Mouse (Mus musculus) stomach, embryonic 14.5 days (tissue): ENCODE data around the gene Zfp239. TPM values are rescaled to one million over a fixed set of nuclear protein-coding genes. Genes with fewer than 3 reads are reported as not detected.

Experiments used
- ATAC-seq: fragments of 200-750 bp; cut with Nextera tagmentation; 2 replicates; pipeline ENCODE4 v1.8.0; 2017; ENCODE audit warnings: low read depth, moderate TSS enrichment; ENCODE audit not compliant: insufficient number of reproducible peaks, insufficient read depth, low FRiP score
- H3K27ac ChIP-seq: fragments of 300-500 bp; sonication (generic); 2 replicates; pipeline ENCODE4 v1.5.1; 2014; ENCODE audit warnings: mild to moderate bottlenecking, low read length, moderate library complexity, mixed read lengths
- H3K27me3 ChIP-seq: fragments of 300-500 bp; sonication (generic); 2 replicates; pipeline ENCODE4 v1.6.1; 2014; ENCODE audit warnings: low read length, control low read depth, mixed read lengths; ENCODE audit not compliant: control insufficient read depth, insufficient read depth
- H3K36me3 ChIP-seq: fragments of 300-500 bp; sonication (generic); 2 replicates; pipeline ENCODE4 v1.6.1; 2014; ENCODE audit warnings: mild to moderate bottlenecking, control low read depth, low read length, moderate library complexity, mixed read lengths; ENCODE audit not compliant: control insufficient read depth, insufficient read depth
- H3K4me1 ChIP-seq: fragments of 300-500 bp; sonication (generic); 2 replicates; pipeline ENCODE4 v1.6.1; 2014; ENCODE audit warnings: low read length, control low read depth, mixed read lengths; ENCODE audit not compliant: control insufficient read depth, insufficient read depth
- H3K4me2 ChIP-seq: fragments of 300-500 bp; sonication (generic); replicated peaks from 2 replicates; pipeline ENCODE4 v1.6.1; 2014; ENCODE audit warnings: low read depth, low read length, control low read depth
- H3K4me3 ChIP-seq: fragments of 300-500 bp; sonication (generic); 2 replicates; pipeline ENCODE4 v1.5.1; 2014; ENCODE audit warnings: low read depth, low read length, control low read depth
- H3K9ac ChIP-seq: fragments of 300-500 bp; sonication (generic); replicated peaks from 2 replicates; pipeline ENCODE4 v1.6.1; 2014; ENCODE audit warnings: low read depth, mild to moderate bottlenecking, control low read depth, low read length, moderate library complexity, mixed read lengths
- H3K9me3 ChIP-seq: fragments of 300-500 bp; sonication (generic); 2 replicates; pipeline ENCODE4 v1.6.1; 2016; ENCODE audit warnings: low read depth, low read length, control low read depth; ENCODE audit not compliant: control insufficient read depth
- WGBS: fragments of 180-500 bp; shearing (Covaris S2); extraction: QIAGEN DNeasy Blood & Tissue Kit; methylation state at CpG from one replicate; pipeline ENCODE4 v1.1.7; 2014; 5-methylcytosine and 5-hydroxymethylcytosine counted together
- polyA plus RNA-seq: library from polyadenylated mRNA; unstranded; fragments of >200 nt; fragmentation: Nextera tagmentation; extraction: Ambion mirVana; gene quantifications from 2 replicates; pipeline ENCODE4 v1.2.1, GENCODE M21; 2014

Zfp239 gene
- polyA plus RNA-seq, 1 experiment from 2014 or later: 7.6 TPM

DNA sequence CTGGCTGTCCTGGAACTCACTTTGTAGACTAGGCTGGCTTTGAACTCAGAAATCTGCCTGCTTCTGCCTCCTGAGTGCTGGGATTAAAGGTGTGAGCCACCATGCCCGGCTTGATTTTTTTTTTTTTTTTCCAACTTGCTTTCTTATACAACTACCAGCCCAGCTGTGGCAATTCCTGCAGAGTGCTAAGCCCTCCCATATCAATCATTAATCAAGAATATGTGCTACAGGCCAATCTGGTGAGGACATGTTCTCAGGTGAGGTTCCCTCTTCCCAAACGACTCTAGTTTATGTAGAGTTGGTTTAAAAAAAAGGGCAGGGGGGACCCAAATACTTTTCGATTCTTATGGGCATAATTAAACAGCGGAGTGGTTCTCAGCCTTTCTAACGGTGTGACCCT is 35.9 kb downstream of the Zfp239 start:
- Histone ChIP-seq H3K27me3 (no peaks in the 10 kb centered on the region), H3K36me3 (no peaks in the 10 kb centered on the region)
- 59% methylated on average over 5 of the region's 5 CpGs for WGBS

DNA sequence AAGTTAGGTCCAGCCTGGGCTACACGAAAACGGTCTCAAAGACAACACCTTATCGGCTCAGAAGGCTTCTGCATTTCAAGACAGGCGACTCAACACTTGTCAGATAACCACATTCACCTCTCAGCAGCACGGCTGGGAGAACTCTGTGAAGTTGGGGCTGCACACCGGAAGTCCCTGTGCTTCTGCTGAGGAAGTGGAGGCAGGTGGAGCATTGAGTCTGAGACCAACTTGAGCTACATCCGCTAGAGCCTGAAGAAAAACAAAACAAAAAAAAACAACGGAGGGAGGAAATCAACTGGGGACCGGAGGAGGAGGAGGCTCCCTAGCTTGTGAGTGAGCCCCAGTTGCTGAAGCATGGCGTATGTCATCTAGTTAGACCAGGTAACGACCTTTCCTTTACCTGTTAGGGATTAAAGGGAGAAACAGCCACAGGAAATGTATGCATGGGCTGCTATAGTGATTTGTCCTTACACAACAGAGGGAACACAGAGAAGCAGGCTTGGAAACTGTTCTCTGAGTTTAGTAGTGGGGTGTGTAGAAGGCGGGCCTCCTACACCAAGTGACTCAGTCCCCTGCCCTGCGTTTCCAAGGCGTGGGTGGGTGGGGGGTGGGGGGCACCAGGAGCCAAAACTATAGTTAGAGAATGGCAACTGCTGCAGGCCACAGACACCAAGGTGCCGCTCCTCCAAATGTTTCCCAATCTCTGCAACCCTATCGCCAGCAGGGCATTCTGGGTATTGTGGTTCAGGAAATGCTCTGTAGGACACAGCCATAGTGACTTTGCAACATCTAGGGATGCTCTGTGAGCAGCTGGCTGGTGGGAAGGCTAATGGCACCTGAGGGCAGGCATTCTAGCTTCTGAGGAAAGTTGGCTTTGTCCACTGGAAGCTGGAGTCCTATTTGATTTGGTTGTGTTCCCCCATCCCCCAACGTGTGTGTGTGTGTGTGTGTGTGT is 38.5 kb downstream of the Zfp239 start, which contains the start of gene Hnrnpf:
Gene Hnrnpf, plus strand, starts transcription at position 199 of the 955 bp plus-strand sequence.
- Histone ChIP-seq H3K27me3 (no peaks in the 10 kb centered on the region), H3K27ac (no peak within 1 kb of the TSS), H3K9me3 (no peaks in the 10 kb centered on the region), H3K4me1 (0 out of 2 replicates have a peak, but pooled peaks cover 4% of the 10 kb centered on the region), H3K4me2 (no peak within 1 kb of the TSS), H3K36me3 (no peaks in the 10 kb centered on the region), H3K4me3 (no peak within 1 kb of the TSS), H3K9ac (no peak within 1 kb of the TSS)
- 80% methylated on average over 17 of the region's 17 CpGs for WGBS
- ATAC-seq: no peak

More for the DNA sequence above, 35.9 kb downstream of the Zfp239 start:
- H3K9me3 ChIP-seq: no peaks in the 10 kb centered on the region
- no peak overlapping the region for H3K9ac ChIP-seq
- no peak for ATAC-seq
- H3K4me1 ChIP-seq: no peaks in the 10 kb centered on the region
- H3K4me3 ChIP-seq: no peak overlapping the region
- no peak overlapping the region for H3K27ac ChIP-seq
- no peak overlapping the region for H3K4me2 ChIP-seq

DNA sequence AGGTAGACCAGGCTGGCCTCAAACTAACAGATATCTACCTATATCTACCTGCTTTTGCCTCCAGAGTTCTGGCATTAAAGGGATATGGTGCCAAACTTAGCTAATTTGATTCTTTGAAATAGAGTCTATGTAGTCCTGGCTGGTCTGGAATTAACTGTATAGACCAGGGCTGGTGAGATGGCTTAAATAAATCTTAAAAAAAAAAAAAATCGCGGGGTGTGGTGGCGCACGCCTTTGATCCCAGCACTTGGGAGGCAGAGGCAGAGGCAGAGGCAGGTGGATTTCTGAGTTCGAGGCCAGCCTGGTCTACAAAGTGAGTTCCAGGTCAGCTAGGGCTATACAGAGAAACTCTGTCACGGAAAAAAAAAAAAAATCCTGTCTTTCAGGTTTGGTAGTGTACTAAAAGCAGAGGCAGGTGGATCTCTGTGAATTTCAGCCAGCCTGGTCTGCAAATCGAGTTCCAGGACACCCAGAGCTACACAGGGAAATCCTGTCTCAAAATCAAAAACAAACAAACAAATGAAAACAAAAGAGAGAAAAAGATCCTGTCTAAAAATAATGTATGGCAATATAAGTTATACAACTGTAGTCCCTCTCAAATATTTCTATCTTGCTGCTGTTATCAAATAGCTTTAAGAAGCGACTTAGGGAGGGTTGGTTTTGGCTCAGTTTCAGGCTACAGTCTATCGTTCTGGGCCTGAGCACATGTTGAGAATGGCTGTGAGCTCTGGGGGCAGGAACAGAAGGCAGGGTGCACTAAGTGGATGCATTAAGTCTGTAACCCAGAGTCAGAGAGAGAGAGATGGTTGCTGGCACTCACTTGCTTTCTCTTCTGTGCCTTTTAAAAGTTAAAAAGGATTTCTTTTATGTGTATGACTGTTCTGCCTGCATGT is 39.9 kb downstream of the Zfp239 start:
- H3K4me2 ChIP-seq: no peak overlapping the region
- H3K27me3 ChIP-seq: no peaks in the 10 kb centered on the region
- no peaks in the 10 kb centered on the region for H3K36me3 ChIP-seq
- no peak overlapping the region for H3K4me3 ChIP-seq
- 67% methylated on average over 9 of the region's 9 CpGs for WGBS
- no peak overlapping the region for H3K9ac ChIP-seq
- no peak for ATAC-seq
- no peak overlapping the region for H3K27ac ChIP-seq
- H3K9me3 ChIP-seq: no peaks in the 10 kb centered on the region
- H3K4me1 ChIP-seq: peaks cover 5% of the 10 kb centered on the region; the same call in 1 of the 2 replicates

DNA sequence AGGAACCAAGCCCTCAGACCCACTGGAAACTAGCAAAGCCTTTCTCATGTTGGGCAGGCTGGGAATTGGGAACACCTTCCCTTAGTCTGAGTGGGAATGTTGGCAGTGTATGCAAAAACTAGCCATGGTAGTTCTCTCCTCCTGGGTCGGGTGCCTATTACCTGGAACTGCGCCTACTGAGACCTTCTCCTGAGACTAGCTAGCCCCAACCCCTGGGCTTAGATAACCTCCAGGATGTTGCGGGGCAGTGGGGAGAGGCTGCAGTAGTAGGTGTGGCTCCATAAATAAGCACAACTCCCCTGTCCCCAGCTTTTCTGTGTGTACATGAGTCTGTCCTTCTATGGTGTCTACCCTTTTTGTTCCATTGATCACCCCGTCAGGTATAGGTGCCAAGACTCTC is 40.7 kb downstream of the Zfp239 start:
- H3K36me3 ChIP-seq: no peaks in the 10 kb centered on the region
- no peaks in the 10 kb centered on the region for H3K9me3 ChIP-seq
- H3K4me1 ChIP-seq: peaks cover 5% of the 10 kb centered on the region; the same call in 1 of the 2 replicates
- WGBS: 75% methylated on average over 4 of the region's 4 CpGs
- no peak overlapping the region for H3K27ac ChIP-seq
- no peak overlapping the region for H3K4me3 ChIP-seq
- H3K27me3 ChIP-seq: no peaks in the 10 kb centered on the region
- H3K9ac ChIP-seq: no peak overlapping the region
- ATAC-seq: no peak
- no peak overlapping the region for H3K4me2 ChIP-seq

DNA sequence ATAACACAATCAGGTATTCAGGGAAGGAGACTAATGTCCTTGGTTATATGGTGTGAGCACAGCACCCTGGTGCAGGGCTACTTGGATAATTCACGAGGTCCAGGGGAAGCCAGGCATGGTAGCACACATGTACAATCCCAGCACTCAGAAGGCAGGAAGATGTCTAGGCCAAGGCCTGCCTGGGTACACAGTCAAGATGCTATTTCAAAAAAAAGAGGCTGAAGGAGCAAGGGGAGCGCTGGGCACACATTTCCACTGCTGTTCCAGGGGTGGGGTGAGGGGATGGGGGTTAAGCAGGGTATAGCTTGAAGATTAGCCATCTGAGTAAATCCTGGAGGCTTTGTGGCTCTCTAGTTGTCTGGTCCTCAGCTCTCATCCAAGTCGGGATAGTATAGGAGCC is 41.9 kb downstream of the Zfp239 start:
- no peak for ATAC-seq
- no peak overlapping the region for H3K27ac ChIP-seq
- no peak overlapping the region for H3K4me3 ChIP-seq
- H3K36me3 ChIP-seq: no peaks in the 10 kb centered on the region
- WGBS: 80% methylated on average over 3 of the region's 3 CpGs
- no peak overlapping the region for H3K9ac ChIP-seq
- H3K9me3 ChIP-seq: no peaks in the 10 kb centered on the region
- H3K27me3 ChIP-seq: no peaks in the 10 kb centered on the region
- no peak overlapping the region for H3K4me2 ChIP-seq
- peaks cover 8% of the 10 kb centered on the region for H3K4me1 ChIP-seq

- H3K4me1 ChIP-seq: peaks cover 21% of the 10 kb centered on the region
- H3K27me3 ChIP-seq: no peaks in the 10 kb centered on the region
- WGBS: 23% methylated on average over 4 of the region's 4 CpGs
- H3K4me2 ChIP-seq: peak overlapping the region; percentile 30
- H3K9me3 ChIP-seq: no peaks in the 10 kb centered on the region
- no peaks in the 10 kb centered on the region for H3K36me3 ChIP-seq
- H3K27ac ChIP-seq: peak overlapping the region; percentile 75
- no peak for ATAC-seq
- peak overlapping the region; percentile 40 for H3K4me3 ChIP-seq
- H3K9ac ChIP-seq: 0 out of 2 replicates have a peak overlapping the region, but pooled peaks have one; percentile 19
Observed at GRCm38 (mm10) chr6:117905260-117905930, 43.5 kb downstream of the Zfp239 start.

- H3K4me2 ChIP-seq: peak overlapping the region; percentile 30
- H3K9me3 ChIP-seq: no peaks in the 10 kb centered on the region
- no peaks in the 10 kb centered on the region for H3K36me3 ChIP-seq
- peaks cover 24% of the 10 kb centered on the region for H3K4me1 ChIP-seq
- H3K27me3 ChIP-seq: no peaks in the 10 kb centered on the region
- peak overlapping the region; percentile 19 for H3K9ac ChIP-seq
- H3K4me3 ChIP-seq: peak overlapping the region; percentile 40
- WGBS: under 1% methylated on average over 25 of the region's 25 CpGs
- ATAC-seq: peak; percentile 4; the same call in 1 of the 2 replicates
- H3K27ac ChIP-seq: peak overlapping the region; percentile 75
Observed at GRCm38 (mm10) chr6:117906015-117906531, 44.2 kb downstream of the Zfp239 start.
